Mouse (Mus musculus) spleen, adult 18-20 months (tissue): ENCODE measurements around the gene Lrp2.

Experiments used
- DNase-seq, 2 experiments: peaks; one replicate each; pipeline ENCODE4 v3.0.0; 2022; ENCODE audit warnings: mixed read lengths in 2 of 2

The Lrp2 gene

GRCm38 (mm10) chr2:69395597-69396248 is 190.1 kb downstream of the Lrp2 start:
- no peak for DNase-seq

- no peak for DNase-seq
Measured at GRCm38 (mm10) chr2:69393947-69394346, 191.9 kb downstream of the Lrp2 start.

DNA sequence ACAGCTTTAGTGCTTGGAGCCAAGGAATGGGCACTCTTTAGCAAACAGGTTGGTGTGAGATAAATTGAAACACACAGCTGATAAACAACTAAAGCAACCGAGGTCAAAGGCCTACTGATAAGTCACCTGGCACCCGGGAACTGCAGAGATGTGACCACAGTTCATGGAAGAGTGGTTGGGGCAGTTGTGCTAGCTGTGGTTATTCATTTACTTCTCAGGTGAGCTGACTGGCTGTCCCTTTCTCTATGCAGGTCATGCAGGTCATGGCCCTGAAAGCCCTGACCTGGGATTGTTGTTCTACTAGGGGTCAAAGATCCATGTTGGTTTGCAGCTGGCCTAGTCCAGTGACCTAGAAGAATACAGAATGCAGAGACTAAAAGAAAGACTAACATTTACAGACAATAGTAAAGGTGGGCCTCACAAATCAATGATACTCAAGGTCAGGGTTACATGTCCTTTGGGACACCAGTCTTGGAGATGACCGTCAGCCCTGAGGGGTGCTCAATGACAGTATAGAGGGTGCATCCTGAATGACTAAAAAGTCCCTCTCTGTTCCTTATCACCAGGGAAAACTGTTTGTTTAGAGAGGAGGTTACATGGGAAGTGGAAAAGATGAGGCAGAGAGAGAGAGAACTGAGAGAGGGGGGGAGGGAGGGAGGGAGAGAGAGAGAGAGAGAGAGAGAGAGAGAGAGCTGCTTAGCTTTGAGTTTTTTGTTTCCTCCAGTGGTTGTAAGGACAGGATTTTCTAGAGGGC is 199.6 kb downstream of the Lrp2 start:
- no peak for DNase-seq

DNA sequence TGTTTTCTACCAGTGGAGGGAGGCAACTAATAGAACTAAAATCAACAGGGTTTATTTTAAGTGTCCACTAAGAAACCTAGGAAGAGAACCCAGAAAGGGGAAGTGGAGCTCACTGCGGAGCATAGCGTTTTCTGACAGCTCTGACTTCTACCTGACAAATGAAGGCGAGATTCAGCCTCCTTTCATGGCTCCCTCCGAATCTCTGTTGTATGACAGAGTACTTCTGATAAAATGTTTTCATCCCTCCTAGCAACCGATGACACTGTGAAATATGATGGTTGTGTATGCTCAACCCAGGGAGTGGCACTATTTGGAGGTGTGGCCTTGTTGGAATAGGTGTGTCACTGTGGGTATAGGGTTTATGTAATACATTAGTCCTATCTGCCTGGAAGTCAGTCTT is 203.0 kb downstream of the Lrp2 start:
- DNase-seq, result no peak

- DNase-seq, result no peak
Measured at GRCm38 (mm10) chr2:69381740-69382139, 204.1 kb downstream of the Lrp2 start.

GRCm38 (mm10) chr2:69380281-69380680 is 205.6 kb downstream of the Lrp2 start, which contains the start of gene Dhrs9:
Gene Dhrs9 (plus strand): TSS chr2:69380445.
- DNase-seq, result peak; percentile 3 to 9

GRCm38 (mm10) chr2:69379801-69380200 is 206.1 kb downstream of the Lrp2 start:
- DNase-seq, result no peak

DNA sequence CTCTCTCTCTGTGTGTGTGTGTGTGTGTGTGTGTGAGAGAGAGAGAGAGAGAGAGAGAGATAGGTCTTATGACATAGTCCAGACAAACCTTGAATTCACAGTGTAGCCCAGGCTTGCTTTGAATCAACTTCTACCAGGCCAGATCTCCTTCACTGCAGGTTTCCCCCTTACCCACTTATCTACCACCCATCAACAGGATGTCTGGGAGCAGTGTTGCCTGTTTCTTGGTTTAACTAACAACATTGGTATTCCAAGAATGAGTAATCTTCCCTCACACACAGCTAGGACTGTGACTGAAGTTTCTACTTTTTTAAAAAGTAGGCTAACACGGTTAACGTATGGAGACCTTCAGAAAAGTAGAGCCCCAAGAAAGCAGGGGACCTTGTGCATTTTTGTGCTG is 209.1 kb downstream of the Lrp2 start:
- no peak for DNase-seq
